Mouse (Mus musculus): ENCODE data around the gene Npdc1.
"Not testable (repeated sequence)": the region's sequence is repeated elsewhere in the genome, so short reads cannot be mapped to it uniquely, and the experiment has no call there.

The Npdc1 gene

GRCm38 (mm10) chr2:25400764-25401163 lies 1.6 kb downstream of the Npdc1 start:
- Histone ChIP-seq H3K4me3 (replicated peaks; ENCODE audit: low read length) (peak overlapping the region; percentile 67), H3K9me3 (ENCODE audit: low read length) (no peaks in the 10 kb centered on the region), H3K27me3 (ENCODE audit: insufficient read depth, low read length) (peaks cover 84% of the 10 kb centered on the region), H3K4me1 (replicated peaks; ENCODE audit: low read depth, low read length) (peaks cover 50% of the 10 kb centered on the region), H3K36me3 (ENCODE audit: insufficient read depth, low read length) (no peaks in the 10 kb centered on the region)
- TF ChIP-seq CTCF (conservative IDR thresholded peaks at IDR 0.05; ENCODE audit: low read length) (peak; percentile 77), POU5F1 (IDR thresholded peaks at IDR 0.05; ENCODE audit: borderline replicate concordance, low read length) (no peak)

- Histone ChIP-seq H3K4me3 (replicated peaks; ENCODE audit: low read length) (peak overlapping the region; percentile 91), H3K27me3 (ENCODE audit: insufficient read depth, low read length) (peaks cover 72% of the 10 kb centered on the region), H3K9me3 (ENCODE audit: low read length) (no peaks in the 10 kb centered on the region), H3K4me1 (replicated peaks; ENCODE audit: low read depth, low read length) (peaks cover 41% of the 10 kb centered on the region), H3K36me3 (ENCODE audit: insufficient read depth, low read length) (no peaks in the 10 kb centered on the region)
- TF ChIP-seq NANOG (IDR thresholded peaks at IDR 0.05; ENCODE audit: borderline replicate concordance, low read length) (no peak), CTCF (conservative IDR thresholded peaks at IDR 0.05; ENCODE audit: low read length) (peak; percentile 83), POU5F1 (IDR thresholded peaks at IDR 0.05; ENCODE audit: borderline replicate concordance, low read length) (no peak)
Measured at GRCm38 (mm10) chr2:25402377-25402971, 3.3 kb downstream of the Npdc1 start.

GRCm38 (mm10) chr2:25402972-25403601 lies 3.9 kb downstream of the Npdc1 start:
- no peak for TF ChIP-seq POU5F1 (IDR thresholded peaks at IDR 0.05; ENCODE audit: borderline replicate concordance, low read length)
- TF ChIP-seq CTCF (conservative IDR thresholded peaks at IDR 0.05; ENCODE audit: low read length): no peak
- Histone ChIP-seq H3K4me3 (replicated peaks; ENCODE audit: low read length) (peak overlapping the region; percentile 91), H3K4me1 (replicated peaks; ENCODE audit: low read depth, low read length) (peaks cover 46% of the 10 kb centered on the region), H3K9me3 (ENCODE audit: low read length) (no peaks in the 10 kb centered on the region), H3K27me3 (ENCODE audit: insufficient read depth, low read length) (peaks cover 66% of the 10 kb centered on the region), H3K36me3 (ENCODE audit: insufficient read depth, low read length) (no peaks in the 10 kb centered on the region)

- Histone ChIP-seq H3K4me1 (replicated peaks; ENCODE audit: low read depth, low read length) (peaks cover 53% of the 10 kb centered on the region), H3K9me3 (ENCODE audit: low read length) (no peaks in the 10 kb centered on the region), H3K36me3 (ENCODE audit: insufficient read depth, low read length) (no peaks in the 10 kb centered on the region), H3K27me3 (ENCODE audit: insufficient read depth, low read length) (peaks cover 57% of the 10 kb centered on the region), H3K4me3 (replicated peaks; ENCODE audit: low read length) (0 out of 2 replicates have a peak overlapping the region, but pooled peaks have one; percentile 91)
- no peak for TF ChIP-seq CTCF (conservative IDR thresholded peaks at IDR 0.05; ENCODE audit: low read length)
Measured at GRCm38 (mm10) chr2:25403994-25404393, 4.8 kb downstream of the Npdc1 start.

GRCm38 (mm10) chr2:25408908-25409307 lies 9.8 kb downstream of the Npdc1 start:
- H3K36me3 ChIP-seq (ENCODE audit: insufficient read depth, low read length): peaks cover 6% of the 10 kb centered on the region; the same call in 1 of the 2 replicates
- H3K4me1 ChIP-seq (replicated peaks; ENCODE audit: low read depth, low read length): peaks cover 34% of the 10 kb centered on the region
- no peak for TF ChIP-seq CTCF (conservative IDR thresholded peaks at IDR 0.05; ENCODE audit: low read length)
- no peak for TF ChIP-seq NANOG (IDR thresholded peaks at IDR 0.05; ENCODE audit: borderline replicate concordance, low read length)
- TF ChIP-seq POU5F1 (IDR thresholded peaks at IDR 0.05; ENCODE audit: borderline replicate concordance, low read length): no peak

GRCm38 (mm10) chr2:25413436-25413835 lies 14.3 kb downstream of the Npdc1 start:
- not testable (repeated sequence) for H3K36me3 ChIP-seq (ENCODE audit: insufficient read depth, low read length); H3K9me3 ChIP-seq (ENCODE audit: low read length); H3K4me3 ChIP-seq (replicated peaks; ENCODE audit: low read length); H3K27me3 ChIP-seq (ENCODE audit: insufficient read depth, low read length)
- H3K4me1 ChIP-seq (replicated peaks; ENCODE audit: low read depth, low read length): peaks cover 13% of the 10 kb centered on the region

More at GRCm38 (mm10) chr2:25408908-25409307, 9.8 kb downstream of the Npdc1 start:
- Histone ChIP-seq H3K27me3 (ENCODE audit: insufficient read depth, low read length) (peaks cover 14% of the 10 kb centered on the region), H3K9me3 (ENCODE audit: low read length) (no peaks in the 10 kb centered on the region), H3K4me3 (replicated peaks; ENCODE audit: low read length) (peak overlapping the region; percentile 11; the same call in 1 of the 2 replicates)

- Histone ChIP-seq H3K4me3 (replicated peaks; ENCODE audit: low read length) (no peak overlapping the region), H3K27me3 (ENCODE audit: insufficient read depth, low read length) (peaks cover 7% of the 10 kb centered on the region; the same call in 1 of the 2 replicates), H3K36me3 (ENCODE audit: insufficient read depth, low read length) (no peaks in the 10 kb centered on the region), H3K9me3 (ENCODE audit: low read length) (no peaks in the 10 kb centered on the region), H3K4me1 (replicated peaks; ENCODE audit: low read depth, low read length) (peaks cover 16% of the 10 kb centered on the region)
- TF ChIP-seq NANOG (IDR thresholded peaks at IDR 0.05; ENCODE audit: borderline replicate concordance, low read length): no peak
- no peak for TF ChIP-seq CTCF (conservative IDR thresholded peaks at IDR 0.05; ENCODE audit: low read length)
- no peak for TF ChIP-seq POU5F1 (IDR thresholded peaks at IDR 0.05; ENCODE audit: borderline replicate concordance, low read length)
Measured at GRCm38 (mm10) chr2:25417426-25417825, 18.3 kb downstream of the Npdc1 start.

- H3K4me1 ChIP-seq (replicated peaks; ENCODE audit: low read depth, low read length): peaks cover 43% of the 10 kb centered on the region
- no peak overlapping the region for H3K4me3 ChIP-seq (replicated peaks; ENCODE audit: low read length)
- TF ChIP-seq POU5F1 (IDR thresholded peaks at IDR 0.05; ENCODE audit: borderline replicate concordance, low read length) (no peak), CTCF (conservative IDR thresholded peaks at IDR 0.05; ENCODE audit: low read length) (peak; percentile 48)
- H3K36me3 ChIP-seq (ENCODE audit: insufficient read depth, low read length): no peaks in the 10 kb centered on the region
- H3K9me3 ChIP-seq (ENCODE audit: low read length): no peaks in the 10 kb centered on the region
- H3K27me3 ChIP-seq (ENCODE audit: insufficient read depth, low read length): peaks cover 50% of the 10 kb centered on the region
Measured at GRCm38 (mm10) chr2:25421896-25422295, 22.7 kb downstream of the Npdc1 start.

Data from E14TG2a.4 (cell line).